Mouse (Mus musculus): ENCODE measurements around the gene Cnn2.
"Not testable (repeated sequence)": the region's sequence is repeated elsewhere in the genome, so short reads cannot be mapped to it uniquely, and the experiment has no call there.

Cnn2 gene

DNA sequence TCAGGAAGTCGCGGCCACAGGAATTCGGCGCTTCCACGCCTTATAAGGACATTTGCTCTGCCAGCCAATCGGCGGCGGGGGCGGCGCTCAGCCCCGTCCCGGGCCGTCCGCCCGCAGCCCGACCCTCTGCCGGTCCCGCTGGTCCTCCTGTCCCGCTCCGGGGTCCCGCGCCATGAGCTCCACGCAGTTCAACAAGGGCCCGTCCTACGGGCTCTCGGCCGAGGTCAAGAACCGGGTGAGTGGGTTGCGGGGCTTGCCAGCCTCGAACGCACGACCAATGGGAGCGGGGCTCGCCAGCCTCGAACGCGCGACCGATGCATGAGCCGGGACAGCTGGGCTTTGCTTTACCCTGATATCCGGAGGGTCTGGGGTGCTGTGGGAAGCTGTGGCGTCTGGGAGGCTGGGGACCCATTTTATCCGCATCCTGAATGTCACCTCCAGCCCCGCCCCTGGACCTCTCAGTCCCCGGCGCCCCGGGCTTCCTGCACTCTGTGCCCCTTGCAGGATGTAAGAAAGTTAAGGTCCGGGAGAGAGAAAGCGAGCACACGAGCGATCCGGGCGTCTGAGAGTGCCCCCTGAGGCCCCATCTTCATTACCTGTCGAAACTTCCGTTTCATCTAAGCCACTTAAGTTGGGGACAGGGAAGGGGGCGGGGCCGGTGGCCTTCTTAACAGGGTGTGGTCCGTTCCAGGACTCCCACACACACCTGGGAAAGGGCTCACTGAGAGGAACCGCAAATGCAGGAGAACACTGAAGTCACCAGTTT is at the start of gene Cnn2:
Cnn2 (plus strand) TSS at position 79 of the 766 bp plus-strand sequence.
- no peak for DNase-seq (ENCODE audit: low spot score in 2 of 2)

DNA sequence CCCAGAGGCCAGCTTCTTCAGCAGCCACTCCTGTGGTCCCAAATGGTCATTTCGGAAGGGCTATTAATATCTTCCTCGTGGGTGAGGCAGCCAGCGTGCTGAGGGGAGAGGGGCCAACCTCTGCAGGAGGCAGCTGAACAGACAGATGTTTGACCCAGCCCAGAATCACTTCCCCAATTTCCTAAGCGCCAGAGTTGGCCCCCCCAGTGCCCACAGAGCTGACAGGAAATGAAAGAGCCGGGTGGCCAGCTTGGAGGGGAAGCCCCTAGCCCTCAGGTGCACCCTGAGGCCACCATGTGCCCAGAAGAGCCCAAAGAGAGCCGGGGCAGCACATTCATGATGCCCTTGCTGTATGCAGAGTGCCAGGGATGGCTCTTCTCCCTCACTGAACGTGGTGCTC is 47.6 kb upstream of the Cnn2 start:
- no peak for DNase-seq (ENCODE audit: low spot score in 2 of 2)

DNA sequence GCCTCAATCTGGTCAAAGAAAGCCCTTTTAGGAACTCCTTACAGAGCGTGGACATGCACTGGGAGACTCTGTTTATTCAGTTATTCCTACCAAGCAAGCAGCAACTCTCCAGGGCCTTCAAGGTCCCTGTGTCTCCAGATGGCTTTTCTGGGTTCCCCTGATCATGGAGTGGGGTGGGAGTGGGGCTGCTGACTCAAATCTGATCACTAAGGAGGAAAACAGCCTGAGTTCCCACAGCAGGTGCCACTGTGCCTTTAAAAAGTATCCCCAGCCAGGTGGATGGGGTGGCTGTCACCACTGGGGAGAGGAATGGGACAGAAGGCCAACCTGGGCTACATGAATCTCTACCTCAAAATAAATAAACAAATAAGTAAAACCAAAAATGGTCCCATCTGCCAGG is 45.4 kb upstream of the Cnn2 start:
- DNase-seq (ENCODE audit: low spot score in 2 of 2), result no peak

DNA sequence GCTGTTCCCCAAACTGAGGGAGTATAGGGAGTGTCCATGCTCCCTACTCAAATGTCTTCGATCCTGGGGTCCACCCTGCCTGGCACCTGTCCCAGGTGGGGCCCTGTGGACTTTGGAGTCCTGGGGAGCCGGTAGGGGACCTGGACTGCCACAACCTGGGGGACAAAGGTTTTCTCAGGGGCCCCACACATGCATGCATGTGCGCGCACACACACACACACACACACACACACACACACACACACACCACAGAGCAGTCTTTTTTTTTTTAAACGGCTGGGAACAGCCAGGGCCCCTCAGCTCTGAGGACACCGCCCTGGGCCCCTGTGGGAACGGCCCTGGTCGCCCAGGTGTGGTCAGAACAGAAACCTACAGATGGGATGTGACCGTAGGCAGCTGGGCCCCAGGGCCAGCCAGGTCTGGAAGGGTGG is 44.9 kb upstream of the Cnn2 start:
- DNase-seq (ENCODE audit: low spot score in 2 of 2), result no peak

DNA sequence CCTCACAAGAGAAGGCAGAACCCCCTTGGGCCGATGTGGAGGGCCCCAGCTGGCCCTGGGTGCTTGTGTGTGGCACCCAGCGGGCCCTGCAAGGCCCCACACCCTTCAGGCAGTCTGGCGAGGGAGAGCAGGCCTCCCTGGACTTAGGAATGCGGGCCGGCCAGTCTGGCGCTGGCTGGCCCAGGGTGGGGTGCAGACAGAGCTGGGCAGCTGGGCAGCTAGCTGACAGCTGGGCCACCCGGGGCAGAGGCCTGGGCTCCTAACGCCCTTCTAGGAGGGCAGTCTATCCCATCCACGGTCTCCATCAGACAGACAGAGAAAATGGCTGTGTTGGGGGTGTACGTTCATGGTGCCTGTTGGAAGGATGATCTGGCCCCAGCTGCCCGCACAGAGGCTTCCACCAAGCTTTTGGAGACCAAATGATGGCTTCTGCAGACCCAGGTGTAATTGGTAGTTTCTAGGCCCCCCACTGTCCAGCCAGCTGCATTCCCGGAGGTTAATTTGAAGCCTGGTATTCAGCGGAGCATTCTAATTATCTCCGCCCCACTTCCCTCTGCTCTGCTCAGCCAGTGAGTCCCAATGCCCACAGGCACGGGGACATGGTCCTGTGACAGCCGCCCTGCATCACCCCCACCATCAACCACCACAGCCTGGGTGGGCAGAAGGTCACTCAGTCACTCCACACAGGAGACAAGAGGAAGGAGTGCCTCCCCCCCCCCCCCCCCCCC is 42.7 kb upstream of the Cnn2 start:
- DNase-seq (ENCODE audit: low spot score in 2 of 2), result no peak

DNA sequence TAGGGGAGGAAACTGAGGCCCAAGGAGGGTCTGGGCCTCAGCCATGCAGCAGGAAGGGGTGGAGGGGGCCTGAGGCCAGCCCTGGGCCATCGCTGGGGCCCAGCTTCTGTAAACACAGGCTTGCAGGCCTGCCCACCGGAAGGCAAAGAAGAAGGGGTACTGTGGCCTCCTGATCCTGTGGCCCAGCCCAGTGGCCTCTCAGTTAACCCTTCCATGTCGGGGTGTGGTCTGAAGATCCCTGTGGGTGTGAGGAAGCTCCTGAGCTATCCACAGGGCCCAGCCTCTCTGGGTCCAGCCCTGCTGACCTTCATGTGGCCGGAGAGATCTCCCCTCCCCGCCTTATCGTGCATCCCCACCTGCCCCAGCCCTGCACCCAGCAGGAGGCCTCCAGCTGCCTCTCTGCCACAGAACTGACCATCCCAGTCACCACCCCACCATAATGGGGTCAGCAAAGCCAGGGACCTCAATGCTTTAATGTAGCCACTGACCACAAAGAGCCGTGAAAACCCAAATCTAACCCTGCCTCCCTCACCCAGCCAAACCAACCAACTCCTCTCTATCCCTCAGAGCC is 41.5 kb upstream of the Cnn2 start:
- no peak for DNase-seq (ENCODE audit: low spot score in 2 of 2)

DNA sequence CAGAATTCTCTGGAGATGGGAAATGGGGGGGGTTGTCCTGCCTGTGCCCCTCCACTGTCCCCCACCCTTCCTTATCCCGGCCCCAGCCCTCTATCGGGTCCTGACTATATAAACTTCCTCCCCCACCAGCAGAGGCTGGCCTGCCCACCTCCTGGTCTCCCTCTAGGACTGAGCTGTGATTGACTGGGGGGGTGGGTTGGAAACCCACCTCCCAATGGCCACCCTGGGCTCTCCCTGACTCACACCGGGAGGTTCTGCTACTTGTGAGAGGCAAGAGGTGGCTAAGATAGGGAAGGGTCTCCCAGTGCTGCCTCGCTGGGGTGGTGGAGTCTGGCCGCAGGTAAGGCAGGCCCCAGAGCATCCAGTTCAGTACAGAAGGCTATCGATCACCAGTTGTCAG is 40.9 kb upstream of the Cnn2 start:
- DNase-seq (ENCODE audit: low spot score in 2 of 2), result no peak

DNA sequence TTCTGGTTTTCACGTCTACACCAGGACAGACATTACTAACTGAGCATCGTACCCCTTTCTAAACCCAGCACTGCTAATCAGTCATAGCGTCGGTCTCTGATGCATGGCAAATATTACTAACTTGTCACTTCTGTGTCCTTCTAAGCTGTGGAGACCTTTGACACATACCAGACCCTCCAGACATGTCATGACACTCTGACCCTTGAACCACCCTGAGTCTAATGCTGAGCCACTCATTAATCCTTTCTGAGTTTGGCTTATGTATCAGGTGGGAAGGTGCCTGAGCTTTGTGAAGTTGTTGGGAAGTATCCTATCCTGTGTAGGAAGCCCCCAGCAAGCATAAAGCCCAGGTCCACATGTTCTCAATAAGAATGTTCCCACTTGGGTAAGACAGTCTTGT is 38.5 kb upstream of the Cnn2 start:
- DNase-seq (ENCODE audit: low spot score in 2 of 2), result no peak

DNA sequence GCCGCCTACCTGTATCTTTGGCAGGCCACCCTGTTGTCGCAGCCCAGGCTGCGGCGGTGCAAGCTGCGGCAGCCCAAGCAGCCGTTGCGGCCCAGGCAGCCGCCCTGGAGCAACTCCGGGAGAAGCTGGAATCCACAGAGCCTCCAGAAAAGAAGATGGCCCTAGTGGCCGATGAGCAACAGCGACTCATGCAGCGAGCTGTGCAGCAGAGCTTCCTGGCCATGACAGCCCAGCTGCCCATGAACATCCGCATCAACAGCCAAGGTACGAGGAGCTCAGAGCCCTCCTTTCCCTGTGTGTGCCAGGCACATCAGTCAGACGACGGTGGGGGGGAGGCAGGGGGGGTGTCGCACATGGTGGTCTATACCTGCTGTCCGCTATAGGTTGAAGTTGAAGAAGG is 37.7 kb upstream of the Cnn2 start:
- DNase-seq (ENCODE audit: low spot score in 2 of 2), result no peak

DNA sequence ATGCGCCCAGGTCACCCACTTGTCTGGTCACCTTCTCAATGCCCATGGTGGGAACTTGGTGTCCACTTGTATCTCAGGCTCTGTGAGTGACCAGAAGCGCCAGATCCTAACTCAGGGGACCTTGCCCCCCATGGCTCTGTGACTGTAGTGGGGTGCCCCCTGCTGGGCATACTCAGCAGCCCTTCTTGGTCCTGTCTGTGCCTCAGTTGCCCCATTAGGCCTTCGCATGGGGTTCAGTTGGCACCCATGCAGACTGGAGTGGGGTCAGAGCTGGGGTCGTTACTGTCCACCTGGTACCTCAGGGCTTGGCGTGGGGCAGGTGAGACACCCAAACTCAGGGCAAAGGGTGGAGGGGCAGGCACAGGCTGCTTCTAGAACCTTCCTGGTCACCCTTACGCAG is 34.4 kb upstream of the Cnn2 start:
- no peak for DNase-seq (ENCODE audit: low spot score in 2 of 2)

DNA sequence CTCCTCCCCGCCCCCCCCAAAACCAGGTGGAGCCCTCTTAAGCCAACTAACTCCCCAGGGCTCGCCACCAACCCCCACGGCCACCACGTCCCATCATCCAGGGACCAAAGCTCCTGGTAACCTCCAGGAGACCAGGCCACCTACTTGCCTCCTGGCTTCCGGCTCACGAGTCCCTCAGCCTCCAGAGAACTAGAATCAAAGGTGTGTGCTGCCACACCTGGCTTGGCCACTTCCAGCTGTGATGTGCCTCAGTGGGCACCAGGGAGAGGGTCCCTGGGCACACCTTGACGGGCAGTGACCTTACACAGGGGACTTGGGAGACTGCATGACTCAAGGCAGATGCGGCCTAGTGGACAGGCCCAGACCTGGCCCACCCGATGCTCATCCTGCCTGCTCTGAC is 32.7 kb upstream of the Cnn2 start:
- DNase-seq (ENCODE audit: low spot score in 2 of 2), result no peak

DNA sequence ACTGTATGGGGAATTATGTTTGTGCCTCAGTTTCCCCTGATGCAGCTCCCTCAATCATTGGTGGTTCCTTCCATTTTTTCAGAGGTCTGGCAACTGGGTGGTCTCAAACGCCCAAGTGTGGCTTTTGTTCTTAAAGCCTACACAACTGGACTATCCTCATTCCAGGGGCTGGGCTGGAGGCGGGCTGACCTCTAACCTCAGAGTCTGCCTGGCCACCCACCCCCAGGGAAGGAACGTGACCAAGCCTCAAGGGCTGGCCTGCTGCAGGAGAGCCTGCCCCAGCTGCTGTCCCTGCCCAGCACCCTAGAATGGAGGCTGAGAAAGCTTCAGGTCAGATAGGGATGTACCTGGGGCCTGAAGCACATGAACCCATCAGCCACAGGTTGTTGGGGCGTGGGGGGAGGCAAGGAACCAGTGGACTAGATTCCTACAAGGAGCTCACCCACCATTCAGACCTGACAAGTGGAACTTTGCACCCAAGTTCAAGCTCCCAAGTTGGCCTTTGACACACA is 31.7 kb upstream of the Cnn2 start:
- no peak for DNase-seq (ENCODE audit: low spot score in 2 of 2)

DNA sequence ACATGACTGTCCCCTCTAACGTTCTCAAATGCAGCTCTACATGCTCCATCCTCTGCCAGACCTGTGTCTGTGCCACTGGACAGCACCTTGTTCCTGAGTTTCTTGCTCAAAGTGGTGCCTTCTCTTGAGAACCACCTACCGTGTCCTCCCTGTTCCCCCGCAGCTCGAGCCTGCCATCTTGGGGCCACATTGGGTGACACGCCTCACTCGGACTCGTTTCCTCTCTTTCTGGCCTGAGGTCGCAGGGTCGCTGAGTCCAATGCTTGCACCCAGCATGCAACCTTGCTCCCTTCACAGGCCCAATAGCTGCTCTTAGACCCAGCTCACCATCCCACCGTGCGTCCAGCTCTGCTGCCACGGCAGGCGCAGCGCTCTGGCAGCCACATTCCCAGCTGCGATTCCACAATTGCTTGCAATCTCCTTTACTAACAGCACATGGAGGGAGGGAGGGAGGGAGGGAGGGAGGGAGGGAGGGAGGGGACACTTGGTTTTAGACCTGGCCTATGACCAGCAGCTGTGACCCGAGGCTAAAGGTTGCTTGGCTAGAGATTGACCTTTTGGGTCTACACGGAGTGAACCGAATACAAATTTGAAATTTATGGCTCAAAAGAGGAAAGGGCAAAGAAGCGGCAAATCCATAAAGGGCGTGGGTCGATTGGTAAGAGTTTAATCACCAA is 30.1 kb upstream of the Cnn2 start:
- peak; percentile 49 to 74 for DNase-seq (ENCODE audit: low spot score in 2 of 2)

DNA sequence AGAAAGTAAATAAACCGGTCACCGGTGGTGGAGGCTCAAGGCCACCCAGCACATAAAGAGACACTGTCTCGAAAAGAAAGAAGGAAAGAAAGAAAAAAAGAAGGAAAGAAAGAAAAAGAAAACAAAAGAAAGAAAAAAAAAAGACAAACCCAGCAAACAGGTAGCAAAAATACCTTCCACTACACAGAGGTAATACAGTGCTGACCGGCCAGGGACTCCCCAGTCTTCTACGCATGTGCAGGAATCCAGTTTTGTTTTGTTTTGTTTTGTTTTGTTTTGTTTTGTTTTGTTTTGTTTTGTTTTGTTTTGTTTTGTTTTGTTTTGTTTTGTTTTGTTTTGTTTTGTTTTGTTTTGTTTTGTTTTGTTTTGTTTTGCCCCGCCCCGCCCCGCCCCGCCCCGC is 29.0 kb upstream of the Cnn2 start:
- DNase-seq (ENCODE audit: low spot score in 2 of 2), result not testable (repeated sequence)

DNA sequence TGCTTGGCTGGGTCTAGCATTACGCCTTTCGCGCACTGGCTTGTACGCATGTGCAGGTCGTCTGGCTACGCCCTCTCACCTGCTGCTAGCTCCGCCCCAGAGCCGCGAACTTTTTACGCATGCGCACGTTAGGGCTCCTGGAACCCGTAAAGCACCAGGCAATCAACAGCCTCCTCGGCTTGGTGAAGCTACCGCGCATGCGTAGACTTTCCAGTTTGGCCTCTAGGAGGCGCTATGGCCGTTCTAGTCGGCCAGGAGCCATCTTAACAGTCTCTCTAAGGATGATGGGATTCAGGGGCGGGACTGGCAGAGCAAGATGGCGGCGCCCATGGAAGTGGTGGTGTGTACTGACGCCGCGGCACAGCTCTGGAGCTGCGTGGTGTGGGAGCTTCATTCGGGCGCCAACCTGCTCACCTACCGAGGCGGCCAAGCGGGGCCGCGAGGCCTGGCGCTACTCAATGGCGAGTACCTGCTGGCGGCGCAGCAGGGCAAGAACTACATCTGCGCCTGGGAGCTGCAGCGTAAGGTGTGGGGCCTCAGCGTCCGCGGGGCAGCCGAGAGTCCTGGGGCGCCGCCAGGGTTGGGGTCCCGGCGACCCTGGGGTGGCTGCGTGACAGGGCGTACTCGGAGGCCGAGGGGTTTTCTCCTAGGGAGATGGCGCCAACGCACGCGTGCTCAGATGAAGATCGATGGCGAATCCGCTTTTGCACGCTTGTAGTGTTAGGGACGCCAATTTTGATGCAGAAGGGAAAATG is 28.4 kb upstream of the Cnn2 start, which contains the start of gene Wdr18:
Wdr18 (plus strand) TSS at position 306 of the 755 bp plus-strand sequence.
- DNase-seq (ENCODE audit: low spot score in 2 of 2), result peak; percentile 99

DNA sequence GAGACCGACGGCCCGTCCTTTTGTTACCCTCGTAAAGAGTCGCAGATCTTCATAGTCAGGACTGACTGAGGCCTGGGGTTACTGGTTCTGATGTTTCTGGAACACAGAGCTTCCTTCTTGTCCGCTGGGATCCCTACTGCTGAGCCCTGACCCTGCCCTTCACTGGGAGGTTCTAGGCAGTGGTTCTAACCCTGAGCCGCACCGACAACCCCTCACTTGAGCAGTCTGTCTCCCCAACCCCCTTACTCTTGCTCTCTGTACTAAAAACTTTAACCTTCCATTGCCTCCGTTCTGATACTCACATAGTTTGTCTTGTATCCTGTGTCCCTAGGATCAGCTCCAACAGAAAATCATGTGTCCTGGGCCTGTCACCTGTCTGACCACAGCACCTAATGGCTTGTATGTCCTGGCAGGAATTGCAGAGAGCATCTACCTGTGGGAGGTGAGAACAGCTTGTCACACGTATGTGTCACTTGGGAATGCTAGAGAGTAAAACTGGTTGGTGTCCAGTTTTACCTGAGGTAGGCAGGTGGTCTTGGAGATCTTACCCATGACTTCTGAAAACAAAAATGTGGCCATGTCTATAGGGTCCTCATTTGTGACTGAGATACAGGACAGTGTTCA is 27.6 kb upstream of the Cnn2 start:
- no peak for DNase-seq (ENCODE audit: low spot score in 2 of 2)

DNA sequence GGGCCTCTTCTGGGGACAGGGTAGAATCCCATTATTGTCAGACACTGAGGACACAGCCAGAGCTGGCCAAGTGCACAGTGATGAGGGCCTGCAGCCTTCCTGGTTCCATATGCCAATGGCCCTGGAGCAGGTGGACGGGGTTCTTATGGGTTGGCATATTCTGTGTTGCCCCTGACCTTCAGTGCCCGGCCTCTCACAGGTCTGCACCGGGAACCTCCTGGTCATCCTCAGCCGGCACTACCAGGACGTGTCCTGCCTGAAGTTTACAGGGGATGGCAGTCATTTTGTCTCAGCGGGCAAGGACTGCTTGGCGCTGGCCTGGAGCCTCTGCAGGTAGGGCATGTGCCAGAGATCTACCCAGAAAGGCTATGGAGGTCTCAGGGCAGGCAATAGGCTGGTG is 23.7 kb upstream of the Cnn2 start:
- no peak for DNase-seq (ENCODE audit: low spot score in 2 of 2)

DNA sequence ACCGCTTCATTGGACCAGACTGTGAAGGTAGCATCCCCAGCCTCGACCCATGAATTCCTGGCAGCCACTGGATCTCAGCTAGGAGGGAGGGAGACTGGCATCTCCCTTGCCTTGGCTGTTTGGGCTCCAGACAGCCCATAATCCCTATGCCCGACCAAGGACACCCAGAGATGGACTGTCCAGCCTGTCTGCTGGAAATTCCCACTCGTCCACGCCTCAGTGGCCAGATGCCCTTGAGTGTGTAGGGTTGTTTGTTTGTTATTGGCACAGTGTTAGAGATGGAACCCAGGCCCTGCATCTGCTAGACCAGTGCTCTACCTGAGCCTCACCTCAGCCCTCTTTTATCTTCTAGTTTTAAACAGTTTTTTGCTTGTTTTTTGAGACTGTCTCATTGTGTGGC is 23.1 kb upstream of the Cnn2 start:
- no peak for DNase-seq (ENCODE audit: low spot score in 2 of 2)

DNA sequence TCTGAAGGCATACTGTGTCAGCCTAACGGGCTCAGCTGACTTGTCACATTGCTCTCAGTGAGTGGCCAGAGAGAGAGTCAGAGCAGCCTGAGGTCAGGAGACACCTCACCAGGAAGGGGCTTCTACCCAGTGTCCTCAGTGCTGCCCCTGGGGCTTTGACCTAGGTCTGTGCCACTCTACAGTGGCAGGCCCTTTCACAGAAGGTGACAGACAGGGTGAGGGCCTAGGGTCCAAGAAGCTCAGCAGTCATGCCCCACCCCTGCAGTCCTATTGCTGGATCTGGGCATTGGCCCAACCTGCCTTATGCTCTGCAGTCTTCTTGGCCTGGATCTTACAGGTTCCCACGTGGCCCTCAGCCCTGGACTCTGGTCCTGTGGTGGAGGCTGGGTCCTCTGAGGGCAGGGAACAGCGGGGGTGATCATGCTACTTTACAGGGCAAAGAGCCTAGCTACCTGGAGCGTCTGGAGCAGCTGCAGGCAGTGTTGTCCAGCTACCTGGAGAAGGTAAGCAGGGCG is 21.4 kb upstream of the Cnn2 start:
- no peak for DNase-seq (ENCODE audit: low spot score in 2 of 2)

DNA sequence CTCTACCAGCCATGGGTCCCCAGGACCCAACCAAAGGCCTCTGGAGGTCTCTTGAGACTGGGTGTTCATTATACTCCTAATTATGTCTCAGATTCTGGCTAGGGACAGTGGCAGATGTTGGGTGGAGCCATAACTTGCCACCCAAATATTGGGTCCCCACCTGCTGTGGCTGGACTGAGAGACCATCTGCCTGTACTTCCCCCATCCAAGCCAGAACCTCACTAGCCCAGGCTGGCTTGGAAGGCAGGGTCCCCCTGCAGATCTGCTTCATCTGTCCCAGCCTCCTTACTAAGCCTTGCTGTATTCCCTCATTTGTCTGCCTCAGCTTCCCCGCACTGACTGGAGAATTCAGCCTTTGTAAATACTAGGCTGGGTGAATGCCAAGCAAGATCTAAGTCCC is 20.2 kb upstream of the Cnn2 start:
- DNase-seq (ENCODE audit: low spot score in 2 of 2), result no peak

DNA sequence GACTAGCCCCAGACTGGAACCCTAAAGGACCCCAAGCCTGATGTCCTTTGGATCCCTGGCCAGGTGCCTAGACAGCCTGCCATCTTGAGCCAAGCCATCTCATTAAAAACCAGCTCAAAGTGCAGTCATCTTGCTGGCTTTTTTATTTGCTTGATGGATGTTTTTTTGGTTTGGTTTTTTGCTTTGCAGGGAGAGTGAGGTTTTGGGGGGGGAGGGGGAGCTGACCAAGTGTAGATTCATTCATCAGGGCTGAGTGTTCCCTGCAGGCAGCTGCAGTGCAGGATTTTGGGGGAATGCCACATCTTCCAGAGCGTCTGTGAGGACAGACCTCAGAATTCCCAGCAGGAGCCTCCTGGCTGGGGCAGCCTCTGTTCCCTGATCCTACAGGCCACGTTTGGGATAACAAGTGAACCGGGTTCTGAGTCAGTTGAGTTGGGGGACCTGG is 19.2 kb upstream of the Cnn2 start:
- no peak for DNase-seq (ENCODE audit: low spot score in 2 of 2)

Measured in frontal cortex, postnatal 25 days (tissue).